In genomic region chr9:58555685-58556414, GRCm38 (mm10) we compare ENCODE assay signal across 9 mouse cellular contexts. TPM values are rescaled to one million over a fixed set of nuclear protein-coding genes. Genes with fewer than 3 reads are reported as not detected.
DNase-seq lines count a peak whose midpoint lies in the region; ATAC-seq and TF ChIP-seq lines count a peak whose summit lies in the region.
"Had no signal": no experiment of that assay in that cellular context is flagged by ENCODE, and none has a peak within 500 bp of the region (broad histone marks: within the 10 kb centered on the region; RNA-seq: fewer than 3 reads in every experiment).

No protein-coding gene starts in this region.

- H3K4me2 ChIP-seq in forebrain, embryonic 16.5 days (ENCODE audit: low read length) = peak overlapping the region; percentile 88
- peak overlapping the region; percentile 95 for H3K4me2 ChIP-seq in liver, postnatal 0 days (ENCODE audit: low read depth, low read length)

- H3K36me3 ChIP-seq in heart, embryonic 10.5 days = no peaks in the 10 kb centered on the region
- H3K36me3 ChIP-seq in E14TG2a.4 (ENCODE audit: insufficient read depth, low read length) = peaks cover 21% of the 10 kb centered on the region
- no peaks in the 10 kb centered on the region for H3K36me3 ChIP-seq in forebrain, embryonic 16.5 days (ENCODE audit: control insufficient read depth, insufficient read depth)
- no peaks in the 10 kb centered on the region for H3K36me3 ChIP-seq in liver, postnatal 0 days (replicated peaks; ENCODE audit: insufficient read depth, low read length)

- peaks cover 37% of the 10 kb centered on the region for H3K4me1 ChIP-seq in heart, embryonic 10.5 days
- H3K4me1 ChIP-seq in E14TG2a.4 (replicated peaks; ENCODE audit: low read depth, low read length) = peaks cover 88% of the 10 kb centered on the region
- peaks cover 30% of the 10 kb centered on the region for H3K4me1 ChIP-seq in forebrain, embryonic 16.5 days (replicated peaks; ENCODE audit: control insufficient read depth, insufficient read depth, low read length)
- H3K4me1 ChIP-seq in liver, postnatal 0 days (ENCODE audit: insufficient read depth) = peaks cover 19% of the 10 kb centered on the region

- no peak for TF ChIP-seq EP300 in liver, postnatal 0 days (IDR thresholded peaks at IDR 0.05; ENCODE audit: low read depth)

- H3K27me3 ChIP-seq in heart, embryonic 10.5 days (ENCODE audit: insufficient read depth, poor library complexity, severe bottlenecking) = no peaks in the 10 kb centered on the region
- no peaks in the 10 kb centered on the region for H3K27me3 ChIP-seq in E14TG2a.4 (ENCODE audit: insufficient read depth, low read length)
- H3K27me3 ChIP-seq in forebrain, embryonic 16.5 days (replicated peaks; ENCODE audit: control insufficient read depth, insufficient read depth, low read length) = no peaks in the 10 kb centered on the region
- H3K27me3 ChIP-seq in liver, postnatal 0 days (ENCODE audit: insufficient read depth, low read length) = peaks cover 22% of the 10 kb centered on the region

- H3K27ac ChIP-seq in heart, embryonic 10.5 days = peak overlapping the region; percentile 98
- H3K27ac ChIP-seq in forebrain, embryonic 16.5 days (ENCODE audit: low read length) = peak overlapping the region; percentile 95
- H3K27ac ChIP-seq in liver, postnatal 0 days (ENCODE audit: low read depth) = no peak overlapping the region
- H3K27ac ChIP-seq: macrophage had no signal

- H3K9ac ChIP-seq in forebrain, embryonic 16.5 days (replicated peaks; ENCODE audit: low read depth, low read length) = peak overlapping the region; percentile 99
- H3K9ac ChIP-seq in liver, postnatal 0 days (replicated peaks) = no peak overlapping the region

- no peaks in the 10 kb centered on the region for H3K9me3 ChIP-seq in heart, embryonic 10.5 days
- H3K9me3 ChIP-seq in E14TG2a.4 (ENCODE audit: low read length) = no peaks in the 10 kb centered on the region
- no peaks in the 10 kb centered on the region for H3K9me3 ChIP-seq in forebrain, embryonic 16.5 days (ENCODE audit: control insufficient read depth, low read length)
- H3K9me3 ChIP-seq in liver, postnatal 0 days (ENCODE audit: low read length) = no peaks in the 10 kb centered on the region

- H3K4me3 ChIP-seq in heart, embryonic 10.5 days = peak overlapping the region; percentile 96
- H3K4me3 ChIP-seq in E14TG2a.4 (replicated peaks; ENCODE audit: low read length) = peak overlapping the region; percentile 91
- peak overlapping the region; percentile 94 for H3K4me3 ChIP-seq in forebrain, embryonic 16.5 days (replicated peaks; ENCODE audit: low read length)
- peak overlapping the region; percentile 65 for H3K4me3 ChIP-seq in liver, postnatal 0 days (ENCODE audit: low read depth, low read length)

- intact Hi-C loops in heart, postnatal 10 days (cut with DNase I) = loop anchor here (2.0 kb wide), 2 partner anchors 13 to 23 kb away; no protein-coding TSS in a partner anchor

- DNase-seq in heart, embryonic 10.5 days (ENCODE audit: low spot score) = no peak
- no peak for DNase-seq in heart, postnatal 10 days
- no peak for DNase-seq in liver, postnatal 0 days
- DNase-seq in spleen, postnatal 36 days (ENCODE audit: low spot score in 2 of 2) = no peak
- DNase-seq in adrenal gland, adult 18-20 months (ENCODE audit: low spot score in 2 of 2) = no peak

- WGBS in heart, embryonic 10.5 days = 9% methylated on average over 9 of the region's 9 CpGs
- 15% methylated on average over 9 of the region's 9 CpGs for WGBS in forebrain, embryonic 16.5 days
- 20% methylated on average over 9 of the region's 9 CpGs for WGBS in liver, postnatal 0 days (ENCODE audit: insufficient replicate concordance)

- TF ChIP-seq CTCF in E14TG2a.4 (conservative IDR thresholded peaks at IDR 0.05; ENCODE audit: low read length) = no peak
- TF ChIP-seq CTCF in liver, postnatal 0 days (IDR thresholded peaks at IDR 0.05; ENCODE audit: low read depth) = no peak

- ATAC-seq in forebrain, embryonic 16.5 days = no peak
- no peak for ATAC-seq in liver, postnatal 0 days
- ATAC-seq in cerebellum, adult (ENCODE audit: insufficient number of reproducible peaks, low FRiP score, low TSS enrichment) = no peak

RNA-seq across cellular contexts. Expression of gene Cd276, which starts 0.6 kb away (rescaled TPM):
- 33.1 and 38.8 TPM in 2 replicates for polyA plus RNA-seq in heart, embryonic 10.5 days (2016; fragmentation: Nextera tagmentation; extraction: Ambion mirVana)
- 10 to 100 TPM; 29.8 to 30.6 TPM for total RNA-seq in heart, postnatal 10 days (2021)
- polyA plus RNA-seq in forebrain, embryonic 16.5 days (2015; fragmentation: Nextera tagmentation; extraction: Ambion mirVana) = 33.4 and 36.0 TPM in 2 replicates
- polyA plus RNA-seq in liver, postnatal 0 days (2015; fragmentation: Nextera tagmentation; extraction: Ambion mirVana) = 1.4 and 1.5 TPM in 2 replicates
- total RNA-seq in adrenal gland, adult 18-20 months (2021) = 1 to 10 TPM; 7.0 to 8.1 TPM

RNA-seq across cellular contexts. Expression of gene Nptn, which starts 26.2 kb away (rescaled TPM):
- 88.3 and 103 TPM in 2 replicates for polyA plus RNA-seq in heart, embryonic 10.5 days (2016; fragmentation: Nextera tagmentation; extraction: Ambion mirVana)
- 100 to 1,000 TPM; 186 to 201 TPM for total RNA-seq in heart, postnatal 10 days (2021)
- polyA plus RNA-seq in forebrain, embryonic 16.5 days (2015; fragmentation: Nextera tagmentation; extraction: Ambion mirVana) = 158 and 175 TPM in 2 replicates
- polyA plus RNA-seq in liver, postnatal 0 days (2015; fragmentation: Nextera tagmentation; extraction: Ambion mirVana) = 66.3 and 73.8 TPM in 2 replicates
- 100 to 1,000 TPM; 154 to 157 TPM for total RNA-seq in adrenal gland, adult 18-20 months (2021)

Comparison
In these comparisons a context has a peak if more than half of its experiments do, and no peak if none do; other contexts are left out.
1. RNA of gene Cd276, which starts 0.6 kb away (polyA plus RNA-seq): 33.1 to 38.8 TPM in heart, embryonic 10.5 days and 33.4 to 36.0 TPM in forebrain, embryonic 16.5 days; 1.4 to 1.5 TPM in liver, postnatal 0 days; every median in the first group is over 10 times any median in the second.
2. Peak in every context shown above with its lines, with median percentiles within 50 percentile points of each other: H3K4me3 ChIP-seq.